Mouse (Mus musculus): ENCODE results near the gene Ppp1r9b. TPM values are rescaled to one million over a fixed set of nuclear protein-coding genes. Genes with fewer than 3 reads are reported as not detected.
"Not testable (repeated sequence)": the region's sequence is repeated elsewhere in the genome, so short reads cannot be mapped to it uniquely, and the experiment has no call there.

The Ppp1r9b gene
- 21.9 and 30.7 TPM in 2 replicates for total RNA-seq (2015; ENCODE audit: low replicate concordance)
- 41.1 and 45.2 TPM in 2 replicates for total RNA-seq (2017; ENCODE audit: low replicate concordance)

DNA sequence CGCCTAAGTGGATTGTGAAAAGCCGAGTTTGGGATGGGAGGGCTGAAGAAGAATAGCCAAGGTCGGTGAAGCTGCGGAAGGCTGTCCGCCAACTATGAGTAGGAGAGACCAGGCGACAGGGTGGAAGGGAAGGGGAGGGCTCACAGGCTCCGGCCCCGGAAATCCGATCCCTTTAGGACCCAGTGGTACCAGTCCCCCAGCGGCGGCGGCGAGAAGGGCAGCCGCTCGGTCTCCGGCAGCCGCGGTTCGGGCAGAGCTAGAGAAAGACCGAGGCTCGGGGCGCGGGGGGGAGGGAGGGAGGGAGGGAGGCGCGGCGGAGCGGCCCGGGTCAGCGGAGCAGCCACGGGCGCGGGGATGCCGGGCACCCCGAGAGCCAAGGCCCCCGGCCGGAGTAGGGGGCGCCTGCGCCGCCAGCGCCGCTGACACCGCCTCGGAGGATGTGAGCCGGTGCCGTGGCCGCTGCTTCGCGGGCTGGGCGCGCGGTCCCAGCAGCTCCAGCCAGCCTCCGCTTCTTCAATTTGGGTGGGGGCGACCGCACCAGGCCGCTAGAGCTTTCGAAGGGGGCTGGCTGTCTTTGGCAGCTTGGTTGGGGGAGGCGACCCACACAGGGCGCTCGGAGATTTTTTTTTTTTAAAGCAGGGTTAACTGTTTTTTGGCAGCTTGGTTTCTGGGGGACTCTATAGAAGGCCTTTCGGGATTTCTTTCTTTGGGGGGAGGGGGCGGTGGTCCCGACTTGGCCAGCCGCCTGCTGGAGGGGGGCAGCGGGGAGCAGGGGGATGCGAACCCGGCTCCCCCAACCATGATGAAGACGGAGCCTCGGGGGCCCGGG, at the start of gene Ppp1r9b:
Gene Ppp1r9b (plus strand): TSS at position 287 of the 829 bp plus-strand sequence.
- peak; percentile 70 for ATAC-seq (replicated peaks; ENCODE audit: low FRiP score, poor library complexity, severe bottlenecking)

DNA sequence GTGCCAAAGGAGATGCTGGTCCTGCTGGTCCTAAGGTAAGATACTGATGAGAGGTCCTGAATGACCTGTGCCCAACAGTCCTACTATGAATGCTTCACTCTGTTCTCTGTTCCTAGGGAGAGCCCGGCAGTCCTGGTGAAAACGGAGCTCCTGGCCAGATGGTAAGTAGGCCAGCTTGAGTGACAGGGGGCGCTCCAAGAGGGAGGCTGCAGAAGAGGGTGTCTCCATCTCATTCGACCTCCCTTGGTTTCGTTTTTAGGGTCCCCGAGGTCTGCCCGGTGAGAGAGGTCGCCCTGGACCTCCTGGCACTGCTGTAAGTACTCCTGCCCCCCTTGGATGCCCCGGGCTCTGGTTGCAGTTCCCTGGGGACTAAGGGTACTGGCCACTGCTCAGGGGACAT, 49.7 kb upstream of the Ppp1r9b start:
- ATAC-seq (replicated peaks; ENCODE audit: low FRiP score, poor library complexity, severe bottlenecking), result no peak

DNA sequence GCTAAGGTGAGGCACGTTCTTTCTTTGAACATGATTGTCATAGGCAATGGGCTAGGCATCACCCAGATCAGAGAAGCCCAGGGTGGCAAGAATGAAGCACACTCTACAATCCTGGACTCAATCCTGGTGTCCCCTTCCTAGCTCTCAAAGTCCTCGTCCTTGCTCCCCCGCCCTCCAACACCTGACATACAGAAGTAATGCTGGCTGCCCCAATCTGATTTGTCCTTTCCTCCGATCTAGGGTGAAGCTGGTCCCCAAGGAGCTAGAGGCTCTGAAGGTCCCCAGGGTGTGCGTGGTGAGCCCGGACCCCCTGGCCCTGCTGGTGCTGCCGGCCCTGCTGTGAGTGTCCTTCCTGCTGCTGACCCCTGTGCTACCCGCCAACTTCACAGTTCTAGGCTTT, 49.1 kb upstream of the Ppp1r9b start:
- no peak for ATAC-seq (replicated peaks; ENCODE audit: low FRiP score, poor library complexity, severe bottlenecking)

DNA sequence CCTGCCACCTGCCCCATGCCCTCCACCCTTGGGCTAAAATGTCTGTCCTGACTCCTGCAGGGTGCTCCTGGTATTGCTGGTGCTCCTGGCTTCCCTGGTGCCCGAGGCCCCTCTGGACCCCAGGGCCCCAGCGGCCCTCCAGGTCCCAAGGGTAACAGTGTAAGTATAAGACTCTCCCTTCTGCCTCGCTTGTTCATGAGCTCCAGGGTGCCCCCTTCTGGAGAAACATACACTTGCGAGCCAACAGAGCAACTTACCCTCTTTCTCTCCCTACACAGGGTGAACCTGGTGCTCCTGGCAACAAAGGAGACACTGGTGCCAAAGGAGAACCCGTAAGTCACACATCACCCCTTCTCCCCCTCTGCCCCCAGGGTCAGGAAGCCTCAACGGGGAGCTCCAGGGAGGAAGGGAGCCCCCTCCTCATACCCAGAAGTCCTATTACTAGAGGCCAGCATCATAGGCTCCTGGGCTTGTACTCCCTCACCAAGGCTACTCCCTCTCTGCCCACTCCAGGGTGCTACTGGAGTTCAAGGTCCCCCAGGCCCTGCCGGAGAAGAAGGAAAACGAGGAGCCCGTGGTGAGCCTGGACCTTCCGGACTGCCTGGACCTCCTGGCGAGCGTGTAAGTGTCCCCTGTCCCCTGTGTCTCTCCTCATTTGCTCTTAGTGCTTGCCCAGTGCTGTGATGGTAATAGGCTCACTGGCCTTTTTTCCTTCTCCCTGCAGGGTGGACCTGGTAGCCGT, 48.4 kb upstream of the Ppp1r9b start:
- ATAC-seq (replicated peaks; ENCODE audit: low FRiP score, poor library complexity, severe bottlenecking), result peak; percentile 43; the same call in 1 of the 2 replicates

DNA sequence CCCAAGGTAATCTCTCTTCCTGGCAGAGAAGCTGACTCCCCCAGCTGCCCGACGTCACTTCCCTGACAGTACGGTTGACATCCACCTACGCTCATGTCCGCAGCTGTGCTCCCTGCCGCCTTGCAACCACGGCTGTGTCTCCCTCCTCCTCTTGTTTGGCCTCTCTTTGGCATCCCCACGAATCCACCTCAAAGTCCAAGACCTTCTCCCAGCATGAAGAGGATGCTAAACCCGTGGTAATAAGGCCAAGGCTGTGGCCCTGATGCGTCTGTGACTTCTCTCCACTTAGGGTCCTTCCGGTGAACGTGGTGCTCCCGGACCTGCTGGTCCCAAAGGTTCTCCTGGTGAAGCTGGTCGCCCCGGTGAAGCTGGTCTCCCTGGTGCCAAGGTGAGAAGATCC, 47.8 kb upstream of the Ppp1r9b start:
- no peak for ATAC-seq (replicated peaks; ENCODE audit: low FRiP score, poor library complexity, severe bottlenecking)

DNA sequence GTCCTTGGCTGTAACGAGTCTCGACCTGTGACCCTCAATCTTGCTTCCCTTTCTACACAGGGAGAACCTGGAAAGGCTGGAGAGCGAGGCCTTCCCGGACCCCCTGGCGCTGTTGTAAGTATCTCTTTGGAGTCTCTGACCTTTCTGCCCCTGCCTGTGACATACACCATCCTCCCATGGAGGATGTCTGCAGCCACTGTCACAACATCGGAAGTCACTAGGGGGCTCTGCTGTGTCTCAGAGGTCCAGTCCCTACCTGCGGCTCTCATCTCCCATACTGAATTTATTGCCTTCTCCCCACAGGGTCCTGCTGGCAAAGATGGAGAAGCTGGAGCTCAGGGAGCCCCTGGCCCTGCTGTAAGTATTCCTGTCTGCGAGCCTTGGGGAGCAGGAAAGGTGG, 46.5 kb upstream of the Ppp1r9b start:
- ATAC-seq (replicated peaks; ENCODE audit: low FRiP score, poor library complexity, severe bottlenecking), result no peak

DNA sequence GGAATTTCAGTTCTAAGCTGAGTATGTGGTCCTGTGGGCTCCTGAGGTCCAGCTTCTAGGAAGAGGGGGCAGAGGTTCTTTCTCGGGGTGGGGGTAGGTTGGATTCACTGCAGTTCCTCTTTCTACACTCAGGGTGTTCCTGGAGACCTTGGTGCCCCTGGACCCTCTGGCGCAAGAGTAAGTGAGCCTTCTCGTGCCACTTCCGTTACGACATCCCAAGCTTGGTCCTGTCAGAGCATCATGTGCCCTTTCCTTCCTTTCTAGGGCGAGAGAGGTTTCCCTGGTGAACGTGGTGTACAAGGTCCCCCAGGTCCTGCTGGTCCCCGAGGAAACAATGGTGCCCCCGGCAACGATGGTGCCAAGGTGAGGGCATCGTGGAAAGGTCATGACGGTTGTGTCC, 45.6 kb upstream of the Ppp1r9b start:
- no peak for ATAC-seq (replicated peaks; ENCODE audit: low FRiP score, poor library complexity, severe bottlenecking)

DNA sequence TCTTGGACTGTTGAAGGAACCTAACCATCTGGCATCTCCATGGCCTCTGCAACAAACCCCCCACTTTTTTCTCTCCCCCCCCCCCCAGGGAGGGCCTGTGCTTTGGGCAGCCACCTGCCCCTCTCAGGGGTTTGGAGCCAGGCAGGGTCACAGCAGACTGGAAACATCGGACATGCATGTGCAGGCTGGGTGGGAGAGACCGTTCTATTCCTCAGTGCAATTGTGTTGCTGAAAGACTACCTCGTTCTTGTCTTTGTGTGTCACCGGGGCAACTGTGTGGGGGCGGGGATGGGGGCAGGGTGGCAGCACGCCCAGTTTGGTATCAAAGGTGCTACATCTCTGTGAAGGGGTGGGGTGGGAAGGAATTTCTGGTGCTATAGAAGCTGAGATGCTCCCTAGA, 38.7 kb upstream of the Ppp1r9b start:
- no peak for ATAC-seq (replicated peaks; ENCODE audit: low FRiP score, poor library complexity, severe bottlenecking)

DNA sequence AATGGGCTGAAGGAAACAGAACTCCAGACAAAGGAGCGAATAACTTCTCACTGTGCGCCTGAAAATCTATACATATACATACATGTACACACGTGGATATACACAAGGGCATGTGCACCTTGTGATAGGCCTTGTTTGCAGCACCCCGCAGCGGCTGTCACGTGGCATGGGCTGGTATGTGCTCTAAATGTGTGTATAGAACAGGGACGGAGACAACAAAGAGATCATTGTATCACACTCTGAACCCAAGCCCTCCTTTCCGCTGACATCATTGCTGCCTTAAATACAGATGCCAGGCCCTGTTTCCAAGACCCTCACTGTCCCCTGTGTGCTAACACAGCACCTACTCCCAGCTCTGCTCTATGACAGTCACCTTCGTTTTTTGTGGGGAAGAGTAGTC, 35.7 kb upstream of the Ppp1r9b start:
- ATAC-seq (replicated peaks; ENCODE audit: low FRiP score, poor library complexity, severe bottlenecking), result no peak

DNA sequence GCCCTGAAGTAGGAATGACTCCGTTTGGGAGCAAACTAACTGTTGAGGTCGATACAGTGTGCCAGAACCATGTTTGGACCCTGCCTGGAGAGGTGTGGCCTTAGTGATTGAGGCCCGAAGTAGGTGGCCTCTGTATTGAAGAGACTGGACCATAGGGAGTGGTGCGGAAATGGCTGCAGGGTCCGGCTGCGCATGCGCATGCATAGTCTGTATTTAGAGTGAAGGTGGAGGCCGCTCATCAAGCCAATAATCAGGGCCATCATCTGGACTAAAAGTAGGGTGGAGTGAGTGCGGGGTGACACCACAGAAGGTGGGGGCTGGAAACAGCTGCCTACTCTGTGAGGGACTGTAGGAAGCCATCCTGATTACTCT, 33.2 kb upstream of the Ppp1r9b start:
- no peak for ATAC-seq (replicated peaks; ENCODE audit: low FRiP score, poor library complexity, severe bottlenecking)

DNA sequence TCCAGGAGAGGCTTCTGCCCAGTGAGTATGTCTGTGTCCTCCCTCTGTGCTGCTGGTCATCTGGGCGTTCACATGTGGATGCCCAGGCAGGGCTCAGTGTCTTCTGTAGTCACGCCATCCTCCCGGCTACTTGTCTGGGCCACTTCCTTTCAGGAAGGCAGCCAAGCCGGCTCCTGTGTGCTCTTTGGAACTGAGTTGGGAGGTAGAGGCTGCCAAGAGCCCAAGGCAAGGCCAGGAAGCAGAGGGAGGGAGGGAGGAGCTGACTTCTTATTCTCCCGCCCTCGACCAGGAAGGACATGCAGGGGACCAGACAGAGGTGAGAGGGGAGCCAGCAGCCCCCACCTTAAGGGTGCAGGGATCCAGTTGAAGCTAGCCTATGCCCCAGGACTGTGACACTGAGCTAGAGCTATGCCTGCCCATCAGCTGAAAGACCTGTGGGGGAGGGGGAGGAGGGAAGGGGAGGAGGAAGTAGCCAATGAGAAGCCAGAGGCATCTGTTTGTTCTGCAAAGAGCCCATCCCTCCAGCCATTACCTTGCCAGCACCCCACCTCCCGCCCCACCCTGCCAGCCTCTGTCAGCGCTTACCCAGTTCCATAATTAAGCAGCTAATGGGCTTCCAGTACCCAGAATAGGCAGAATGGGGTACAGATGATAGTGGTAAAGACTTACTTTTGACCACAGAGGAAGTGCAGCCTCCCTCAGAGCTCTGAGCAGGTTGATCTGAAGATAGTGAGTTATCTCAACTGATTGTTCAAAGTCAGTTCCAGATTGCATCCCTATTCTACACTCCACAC, 32.6 kb upstream of the Ppp1r9b start:
- no peak for ATAC-seq (replicated peaks; ENCODE audit: low FRiP score, poor library complexity, severe bottlenecking)

DNA sequence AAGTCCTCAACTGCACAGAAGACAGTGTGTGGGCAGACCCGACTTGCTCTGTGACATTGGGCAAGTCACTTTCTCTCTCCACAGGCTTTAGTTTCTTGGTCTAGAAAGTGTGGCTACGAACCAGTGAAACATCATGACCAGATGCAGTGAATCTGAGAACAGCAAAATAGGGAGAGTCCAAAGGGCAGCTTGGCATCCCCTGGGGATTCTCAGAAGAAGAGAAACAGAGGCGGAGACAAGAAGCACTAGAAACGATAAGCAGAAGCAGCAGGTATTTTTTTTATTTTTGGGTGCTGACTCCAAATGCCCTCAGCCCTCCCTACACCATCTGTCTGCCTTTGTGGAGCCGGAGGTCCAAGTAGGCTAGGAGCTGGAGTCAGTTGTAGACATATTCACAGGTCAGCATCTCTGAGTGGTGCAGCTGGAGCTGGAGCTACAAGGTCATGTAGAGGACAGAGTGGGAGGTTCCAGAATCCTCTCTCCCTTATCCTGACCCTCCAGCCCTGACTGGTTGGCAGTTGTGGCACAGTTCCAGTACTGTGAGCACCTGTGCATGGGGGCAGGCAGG, 28.2 kb upstream of the Ppp1r9b start:
- ATAC-seq (replicated peaks; ENCODE audit: low FRiP score, poor library complexity, severe bottlenecking), result no peak

DNA sequence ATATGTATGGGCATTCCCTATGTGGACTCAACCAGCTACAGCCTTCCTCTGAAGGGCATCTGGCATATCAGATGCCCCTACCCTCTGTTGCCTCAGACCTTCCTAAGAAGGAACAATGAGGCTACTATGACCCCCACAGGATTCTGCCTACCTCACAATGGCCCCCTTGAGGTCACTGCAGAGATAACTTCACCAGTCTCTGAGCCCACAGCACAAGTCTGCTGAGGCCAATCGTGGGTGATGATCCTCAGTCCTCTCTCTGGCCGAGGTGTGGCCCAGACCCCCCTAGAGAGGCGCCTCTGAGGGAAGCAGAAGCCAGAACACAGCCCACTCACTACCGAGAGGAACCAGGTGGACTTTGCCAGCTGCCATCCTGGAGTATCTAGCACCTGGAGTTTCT, 23.4 kb upstream of the Ppp1r9b start, which contains the start of gene Hils1:
Gene Hils1 (plus strand): TSS at position 175 of the 400 bp plus-strand sequence.
- no peak for ATAC-seq (replicated peaks; ENCODE audit: low FRiP score, poor library complexity, severe bottlenecking)

DNA sequence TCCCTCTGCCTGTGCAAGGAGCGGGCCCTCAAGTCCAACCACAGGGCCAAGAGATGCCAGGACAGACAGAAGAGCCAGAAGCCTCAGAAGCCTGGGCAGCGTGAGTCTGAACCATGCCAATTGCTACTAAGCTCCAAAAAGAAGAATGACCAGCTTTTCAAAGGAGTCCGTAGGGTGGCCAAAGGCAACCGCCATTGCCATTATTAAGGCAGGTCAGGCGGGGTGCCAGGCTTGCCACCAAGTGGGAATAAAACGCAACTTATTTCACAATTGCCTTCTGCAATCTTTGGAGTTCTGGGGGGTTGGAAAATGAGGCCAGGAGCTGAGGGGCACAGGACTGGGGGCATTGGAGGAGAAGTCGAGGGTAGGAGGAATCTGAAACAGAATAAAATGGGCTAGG, 22.6 kb upstream of the Ppp1r9b start:
- ATAC-seq (replicated peaks; ENCODE audit: low FRiP score, poor library complexity, severe bottlenecking), result no peak

DNA sequence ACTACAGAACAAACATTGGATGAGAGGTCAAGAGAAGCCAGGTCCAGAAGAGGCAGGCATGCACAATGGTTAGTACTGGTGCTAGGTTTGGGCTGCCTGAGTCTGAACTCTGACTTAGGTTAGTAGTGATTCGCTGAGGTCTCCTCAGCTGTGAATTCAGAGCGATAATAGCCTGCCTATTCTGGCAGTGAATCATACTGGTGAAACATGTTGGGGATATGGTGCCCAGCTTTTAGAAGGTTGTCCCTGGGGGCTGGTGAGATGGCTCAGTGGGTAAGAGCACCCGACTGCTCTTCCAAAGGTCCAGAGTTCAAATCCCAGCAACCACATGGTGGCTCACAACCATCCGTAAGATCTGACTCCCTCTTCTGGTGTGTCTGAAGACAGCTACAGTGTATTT, 21.1 kb upstream of the Ppp1r9b start:
- ATAC-seq (replicated peaks; ENCODE audit: low FRiP score, poor library complexity, severe bottlenecking), result not testable (repeated sequence)

DNA sequence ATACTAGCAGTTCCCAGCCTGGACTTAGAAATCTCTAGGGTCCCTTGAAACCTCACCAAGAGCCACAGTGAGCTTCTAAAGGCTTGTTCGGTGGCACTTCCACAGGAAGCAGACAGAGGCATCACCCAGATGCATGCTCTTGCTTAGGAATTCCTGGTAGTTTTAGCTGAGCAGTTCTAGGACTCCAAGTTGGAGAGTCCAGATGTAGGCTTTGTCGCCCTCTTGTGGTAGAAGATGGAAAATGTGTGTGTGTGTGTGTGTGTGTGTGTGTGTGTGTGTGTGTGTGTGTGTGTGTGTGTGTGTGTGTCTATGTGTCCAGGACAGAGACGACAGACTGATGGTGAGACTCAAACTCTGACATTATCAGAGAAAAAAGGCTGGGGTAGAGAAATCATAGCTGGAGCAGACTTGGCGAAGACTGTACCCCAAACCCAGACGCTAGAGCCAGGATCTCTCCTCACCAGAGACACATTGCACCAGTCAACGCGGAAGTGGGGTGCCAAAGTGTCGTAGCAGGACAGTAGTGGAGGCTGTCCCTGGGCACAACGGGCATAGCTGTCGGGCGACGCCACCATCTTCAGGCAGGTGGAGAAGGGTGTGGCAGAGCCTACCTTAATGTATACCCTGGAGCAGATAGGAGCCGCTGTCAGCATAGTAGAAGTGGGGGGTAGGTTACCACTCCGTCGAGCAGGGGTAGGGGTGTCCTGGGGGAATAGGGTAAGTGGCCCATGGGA, 20.5 kb upstream of the Ppp1r9b start:
- 0 out of 2 replicates have a peak, but pooled peaks have one; percentile 48 for ATAC-seq (replicated peaks; ENCODE audit: low FRiP score, poor library complexity, severe bottlenecking)

DNA sequence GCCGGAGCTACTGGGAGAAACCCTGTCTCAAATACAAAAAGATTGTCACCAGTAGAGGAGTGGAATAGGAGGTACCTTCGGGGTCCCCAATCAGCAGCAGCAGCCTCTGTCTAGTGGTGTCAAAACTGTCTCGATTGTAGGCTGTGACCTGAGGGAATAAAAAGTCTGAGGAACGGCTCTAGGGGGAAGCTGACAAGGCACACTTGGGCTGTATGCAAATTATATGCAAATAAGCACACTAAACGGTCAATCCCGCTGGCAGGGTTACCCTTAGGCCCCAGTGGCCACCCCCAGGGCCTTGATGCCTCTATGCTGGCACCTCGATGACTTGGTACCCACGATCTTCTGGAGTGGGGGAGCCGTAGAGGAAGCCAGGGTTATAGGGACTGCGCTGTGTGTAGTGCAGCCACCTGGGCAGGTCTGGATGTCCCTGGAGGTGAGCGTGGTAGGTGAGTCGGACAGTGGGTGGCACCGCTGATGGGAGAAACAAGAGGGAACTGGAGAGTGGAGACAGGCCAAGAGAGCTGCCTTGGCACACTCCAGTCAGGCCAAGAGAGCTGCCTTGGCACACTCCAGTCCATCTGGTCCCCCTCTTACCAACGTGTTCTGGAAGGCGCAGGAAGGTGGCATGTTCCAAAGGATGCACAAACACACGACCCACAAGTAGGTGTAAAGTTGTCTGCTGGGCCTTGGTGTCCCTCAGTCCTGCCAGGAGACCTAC, 18.8 kb upstream of the Ppp1r9b start:
- no peak for ATAC-seq (replicated peaks; ENCODE audit: low FRiP score, poor library complexity, severe bottlenecking)

DNA sequence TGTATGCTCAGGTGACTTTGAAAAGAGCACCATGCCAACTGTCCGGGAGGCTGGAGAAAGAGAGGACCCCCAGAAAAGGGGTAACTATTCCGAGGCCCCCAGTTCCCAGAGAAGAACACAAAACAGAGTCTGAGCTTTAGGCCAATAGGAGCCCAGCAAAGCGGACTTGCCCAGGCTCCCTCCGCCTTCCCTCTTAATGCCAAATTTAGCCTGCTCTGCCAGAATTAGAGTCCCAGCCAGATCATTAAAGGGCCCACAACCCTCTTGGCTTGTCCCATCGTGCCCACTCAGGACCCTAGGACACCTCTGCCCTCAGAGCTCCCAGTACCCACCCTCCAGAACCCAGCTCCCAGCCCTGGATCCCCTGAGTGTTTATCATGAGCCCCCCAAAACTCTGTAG, 17.9 kb upstream of the Ppp1r9b start:
- ATAC-seq (replicated peaks; ENCODE audit: low FRiP score, poor library complexity, severe bottlenecking), result no peak

DNA sequence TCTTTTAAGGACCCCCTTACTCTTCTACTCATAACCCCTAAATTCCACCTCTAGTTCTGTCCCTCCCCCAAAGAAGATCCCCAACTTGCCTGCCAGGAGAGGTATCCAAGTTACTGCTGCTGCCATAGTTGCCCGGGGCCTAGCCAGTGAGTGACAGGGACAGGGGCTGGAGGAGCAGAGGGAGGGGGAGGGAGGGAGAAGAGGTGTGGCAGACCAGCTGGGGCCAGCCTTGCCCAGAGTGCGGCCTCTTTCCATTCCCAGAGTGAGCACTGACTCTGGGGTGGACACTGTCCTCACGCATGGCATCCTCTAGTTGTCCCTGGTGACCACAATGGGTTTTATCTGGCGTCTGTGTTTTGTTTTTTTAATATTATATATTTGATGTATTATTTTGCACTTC, 17.5 kb upstream of the Ppp1r9b start:
- ATAC-seq (replicated peaks; ENCODE audit: low FRiP score, poor library complexity, severe bottlenecking), result no peak

Data from erythroblast, adult 5-6 weeks (primary cell).